ENCODE assay signal across 21 mouse cellular contexts in the genomic region with DNA sequence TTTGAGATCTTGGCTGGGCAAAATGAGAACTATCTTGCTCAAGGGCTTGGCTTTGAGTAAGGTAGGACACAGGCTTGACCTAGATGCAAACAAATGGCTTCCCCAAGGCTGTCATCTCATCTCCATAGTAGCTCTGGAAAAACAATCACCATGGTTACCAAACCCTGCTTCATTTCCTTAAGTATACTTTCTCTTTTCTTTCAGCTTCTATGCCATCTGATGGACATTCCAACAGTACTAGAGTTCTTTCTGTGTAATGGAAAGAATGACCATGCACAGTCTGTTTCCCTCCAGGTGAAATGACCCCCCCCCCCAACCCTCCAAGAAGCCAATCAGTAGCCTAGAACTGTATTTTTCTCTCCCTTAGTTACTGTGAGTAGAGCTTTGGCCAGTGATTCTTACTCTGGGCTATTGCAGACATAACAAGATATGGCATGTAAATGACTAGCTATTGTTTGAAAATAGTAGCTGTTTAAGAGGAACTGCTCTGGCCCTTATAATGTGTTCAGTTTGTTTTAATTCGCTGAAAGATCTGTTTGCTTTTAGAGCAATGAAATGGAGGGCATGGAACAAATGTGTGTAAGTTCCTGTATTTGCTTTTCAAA. TPM values are rescaled to one million over a fixed set of nuclear protein-coding genes. Genes with fewer than 3 reads are reported as not detected.
"Had no signal": no experiment of that assay in that cellular context is flagged by ENCODE, and none has a peak within 500 bp of the region (broad histone marks: within the 10 kb centered on the region; RNA-seq: fewer than 3 reads in every experiment).

No protein-coding gene starts in this region.

- DNase-seq: kidney, postnatal 14 days; lung, adult 2 months; right cerebral cortex, postnatal 4 days; spleen, adult 18-20 months; thymus, adult 18-20 months; thymus, postnatal 36 days had no signal

- ATAC-seq: lung, postnatal 0 days; midbrain, embryonic 15.5 days had no signal

- H3K9me3 ChIP-seq: kidney, embryonic 15.5 days; limb, embryonic 10.5 days; liver, embryonic 15.5 days; megakaryocyte, embryonic 14.5 days; midbrain, embryonic 15.5 days; neural tube, embryonic 15.5 days had no signal

- H3K4me3 ChIP-seq: kidney, embryonic 15.5 days; left cerebral cortex, adult 2 months; limb, embryonic 10.5 days; liver, embryonic 15.5 days; megakaryocyte, embryonic 14.5 days; midbrain, embryonic 15.5 days; neural tube, embryonic 15.5 days had no signal

- H3K27me3 ChIP-seq: kidney, embryonic 15.5 days; liver, embryonic 15.5 days; midbrain, embryonic 15.5 days; neural tube, embryonic 15.5 days had no signal

- H3K27ac ChIP-seq: kidney, embryonic 15.5 days; left cerebral cortex, adult 2 months; limb, embryonic 10.5 days; liver, embryonic 15.5 days; macrophage; midbrain, embryonic 15.5 days; neural tube, embryonic 15.5 days had no signal

- H3K9ac ChIP-seq: kidney, embryonic 15.5 days; liver, embryonic 15.5 days; midbrain, embryonic 15.5 days; neural tube, embryonic 15.5 days had no signal

- H3K4me2 ChIP-seq: kidney, embryonic 15.5 days; liver, embryonic 11.5 days; liver, embryonic 15.5 days; midbrain, embryonic 11.5 days; midbrain, embryonic 15.5 days; neural tube, embryonic 15.5 days had no signal

- H3K36me3 ChIP-seq: kidney, embryonic 15.5 days; limb, embryonic 10.5 days; liver, embryonic 15.5 days; midbrain, embryonic 15.5 days; neural tube, embryonic 15.5 days had no signal

- H3K4me1 ChIP-seq: kidney, embryonic 15.5 days; limb, embryonic 10.5 days; liver, embryonic 15.5 days; midbrain, embryonic 15.5 days had no signal

RNA-seq across cellular contexts. Expression of a gene that starts 7.3 kb away (rescaled TPM):
- total RNA-seq: layer of hippocampus, postnatal 25 days; left cerebral cortex, adult 2 months; left cerebral cortex, postnatal 14 days had no signal
- polyA plus RNA-seq: kidney, embryonic 15.5 days; limb, embryonic 10.5 days; liver, embryonic 11.5 days; liver, embryonic 15.5 days; lung, postnatal 0 days; midbrain, embryonic 11.5 days; midbrain, embryonic 15.5 days; neural tube, embryonic 11.5 days; neural tube, embryonic 15.5 days; stomach, embryonic 14.5 days had no signal
